Mouse (Mus musculus) stomach, embryonic 14.5 days (tissue): ENCODE data around the gene D630039A03Rik. TPM values are rescaled to one million over a fixed set of nuclear protein-coding genes. Genes with fewer than 3 reads are reported as not detected.

Experiments used
- ATAC-seq: fragments of 200-750 bp; cut with Nextera tagmentation; 2 replicates; pipeline ENCODE4 v1.8.0; 2017; ENCODE audit warnings: low read depth, moderate TSS enrichment; ENCODE audit not compliant: insufficient number of reproducible peaks, insufficient read depth, low FRiP score
- H3K27ac ChIP-seq: fragments of 300-500 bp; sonication (generic); 2 replicates; pipeline ENCODE4 v1.5.1; 2014; ENCODE audit warnings: mild to moderate bottlenecking, low read length, moderate library complexity, mixed read lengths
- H3K27me3 ChIP-seq: fragments of 300-500 bp; sonication (generic); 2 replicates; pipeline ENCODE4 v1.6.1; 2014; ENCODE audit warnings: low read length, control low read depth, mixed read lengths; ENCODE audit not compliant: control insufficient read depth, insufficient read depth
- H3K36me3 ChIP-seq: fragments of 300-500 bp; sonication (generic); 2 replicates; pipeline ENCODE4 v1.6.1; 2014; ENCODE audit warnings: mild to moderate bottlenecking, control low read depth, low read length, moderate library complexity, mixed read lengths; ENCODE audit not compliant: control insufficient read depth, insufficient read depth
- H3K4me1 ChIP-seq: fragments of 300-500 bp; sonication (generic); 2 replicates; pipeline ENCODE4 v1.6.1; 2014; ENCODE audit warnings: low read length, control low read depth, mixed read lengths; ENCODE audit not compliant: control insufficient read depth, insufficient read depth
- H3K4me2 ChIP-seq: fragments of 300-500 bp; sonication (generic); replicated peaks from 2 replicates; pipeline ENCODE4 v1.6.1; 2014; ENCODE audit warnings: low read depth, low read length, control low read depth
- H3K4me3 ChIP-seq: fragments of 300-500 bp; sonication (generic); 2 replicates; pipeline ENCODE4 v1.5.1; 2014; ENCODE audit warnings: low read depth, low read length, control low read depth
- H3K9ac ChIP-seq: fragments of 300-500 bp; sonication (generic); replicated peaks from 2 replicates; pipeline ENCODE4 v1.6.1; 2014; ENCODE audit warnings: low read depth, mild to moderate bottlenecking, control low read depth, low read length, moderate library complexity, mixed read lengths
- H3K9me3 ChIP-seq: fragments of 300-500 bp; sonication (generic); 2 replicates; pipeline ENCODE4 v1.6.1; 2016; ENCODE audit warnings: low read depth, low read length, control low read depth; ENCODE audit not compliant: control insufficient read depth
- WGBS: fragments of 180-500 bp; shearing (Covaris S2); extraction: QIAGEN DNeasy Blood & Tissue Kit; methylation state at CpG from one replicate; pipeline ENCODE4 v1.1.7; 2014; 5-methylcytosine and 5-hydroxymethylcytosine counted together
- polyA plus RNA-seq: library from polyadenylated mRNA; unstranded; fragments of >200 nt; fragmentation: Nextera tagmentation; extraction: Ambion mirVana; gene quantifications from 2 replicates; pipeline ENCODE4 v1.2.1, GENCODE M21; 2014

The D630039A03Rik gene
- polyA plus RNA-seq = 9.4 and 9.9 TPM in 2 replicates

- Histone ChIP-seq H3K4me2 (peak within 1 kb of the TSS; percentile 38), H3K9me3 (no peaks in the 10 kb centered on the region), H3K4me1 (peaks cover 8% of the 10 kb centered on the region), H3K36me3 (no peaks in the 10 kb centered on the region), H3K27me3 (no peaks in the 10 kb centered on the region), H3K4me3 (peak within 1 kb of the TSS; percentile 29), H3K9ac (peak within 1 kb of the TSS; percentile 18; the same call in 1 of the 2 replicates), H3K27ac (peak within 1 kb of the TSS; percentile 86)
- 11% methylated on average over 9 of the region's 9 CpGs for WGBS
- peak; percentile 78 for ATAC-seq
Measured at GRCm38 (mm10) chr4:57916201-57916661, at the start of gene D630039A03Rik. Gene D630039A03Rik, minus strand, starts transcription at chr4:57916297.

- no peak overlapping the region for H3K9ac ChIP-seq
Measured at GRCm38 (mm10) chr4:57965516-57965915, 49.4 kb upstream of the D630039A03Rik start.

GRCm38 (mm10) chr4:57964143-57964542 lies 48.0 kb upstream of the D630039A03Rik start:
- no peaks in the 10 kb centered on the region for H3K4me1 ChIP-seq
- WGBS = 66% methylated on average over 1 of the region's 1 CpGs
- ATAC-seq = no peak
- H3K27me3 ChIP-seq = no peaks in the 10 kb centered on the region
- no peaks in the 10 kb centered on the region for H3K36me3 ChIP-seq
- no peak overlapping the region for H3K4me2 ChIP-seq
- H3K4me3 ChIP-seq = no peak overlapping the region
- no peak overlapping the region for H3K9ac ChIP-seq
- H3K27ac ChIP-seq = no peak overlapping the region
- H3K9me3 ChIP-seq = no peaks in the 10 kb centered on the region

More at GRCm38 (mm10) chr4:57965516-57965915, 49.4 kb upstream of the D630039A03Rik start:
- Histone ChIP-seq H3K27me3 (no peaks in the 10 kb centered on the region), H3K9me3 (no peaks in the 10 kb centered on the region), H3K4me2 (no peak overlapping the region), H3K4me3 (no peak overlapping the region), H3K4me1 (no peaks in the 10 kb centered on the region), H3K36me3 (no peaks in the 10 kb centered on the region), H3K27ac (no peak overlapping the region)
- WGBS = 89% methylated on average over 4 of the region's 4 CpGs
- ATAC-seq = no peak

- no peak for ATAC-seq
- Histone ChIP-seq H3K4me2 (no peak overlapping the region), H3K4me1 (peaks cover 11% of the 10 kb centered on the region; the same call in 1 of the 2 replicates), H3K9ac (no peak overlapping the region), H3K36me3 (no peaks in the 10 kb centered on the region), H3K27me3 (no peaks in the 10 kb centered on the region), H3K4me3 (no peak overlapping the region), H3K27ac (no peak overlapping the region), H3K9me3 (no peaks in the 10 kb centered on the region)
- 86% methylated on average over 8 of the region's 8 CpGs for WGBS
Measured at GRCm38 (mm10) chr4:57959056-57959455, 43.0 kb upstream of the D630039A03Rik start.

GRCm38 (mm10) chr4:57958098-57958497 lies 42.0 kb upstream of the D630039A03Rik start:
- ATAC-seq = no peak
- WGBS = 76% methylated on average over 9 of the region's 9 CpGs

GRCm38 (mm10) chr4:57957200-57958085 lies 41.3 kb upstream of the D630039A03Rik start:
- WGBS = 39% methylated on average over 11 of the region's 11 CpGs
- no peaks in the 10 kb centered on the region for H3K27me3 ChIP-seq
- ATAC-seq = no peak
- peak overlapping the region; percentile 72 for H3K4me2 ChIP-seq
- peaks cover 20% of the 10 kb centered on the region; the same call in 1 of the 2 replicates for H3K4me1 ChIP-seq
- H3K4me3 ChIP-seq = peak overlapping the region; percentile 63
- H3K9me3 ChIP-seq = no peaks in the 10 kb centered on the region
- H3K27ac ChIP-seq = peak overlapping the region; percentile 96
- H3K9ac ChIP-seq = peak overlapping the region; percentile 55; the same call in 1 of the 2 replicates
- H3K36me3 ChIP-seq = no peaks in the 10 kb centered on the region; the same call in 1 of the 2 replicates

More at GRCm38 (mm10) chr4:57958098-57958497, 42.0 kb upstream of the D630039A03Rik start:
- Histone ChIP-seq H3K9ac (no peak overlapping the region), H3K4me1 (peaks cover 20% of the 10 kb centered on the region; the same call in 1 of the 2 replicates), H3K27ac (no peak overlapping the region), H3K4me3 (no peak overlapping the region), H3K9me3 (no peaks in the 10 kb centered on the region), H3K4me2 (no peak overlapping the region), H3K36me3 (no peaks in the 10 kb centered on the region), H3K27me3 (no peaks in the 10 kb centered on the region)

GRCm38 (mm10) chr4:57956029-57956960 lies 40.2 kb upstream of the D630039A03Rik start, which contains the start of gene Txn1:
Gene Txn1, minus strand, starts transcription at chr4:57956411.
- WGBS = under 1% methylated on average over 71 of the region's 71 CpGs
- no peaks in the 10 kb centered on the region for H3K9me3 ChIP-seq
- H3K27ac ChIP-seq = peak within 1 kb of the TSS; percentile 96
- peak; percentile 98 for ATAC-seq
- H3K4me2 ChIP-seq = peak within 1 kb of the TSS; percentile 72
- H3K36me3 ChIP-seq = peaks cover 10% of the 10 kb centered on the region
- H3K9ac ChIP-seq = peak within 1 kb of the TSS; percentile 60
- H3K4me1 ChIP-seq = peaks cover 20% of the 10 kb centered on the region; the same call in 1 of the 2 replicates
- H3K27me3 ChIP-seq = no peaks in the 10 kb centered on the region
- H3K4me3 ChIP-seq = peak within 1 kb of the TSS; percentile 63
